Mouse (Mus musculus) retina, embryonic 14.5 days (tissue): ENCODE results near the gene Mboat7.

Source experiments
- DNase-seq: peaks from one replicate; pipeline ENCODE4 v3.0.0-alpha.2; 2015; ENCODE audit warnings: low spot score

Gene Mboat7

DNA sequence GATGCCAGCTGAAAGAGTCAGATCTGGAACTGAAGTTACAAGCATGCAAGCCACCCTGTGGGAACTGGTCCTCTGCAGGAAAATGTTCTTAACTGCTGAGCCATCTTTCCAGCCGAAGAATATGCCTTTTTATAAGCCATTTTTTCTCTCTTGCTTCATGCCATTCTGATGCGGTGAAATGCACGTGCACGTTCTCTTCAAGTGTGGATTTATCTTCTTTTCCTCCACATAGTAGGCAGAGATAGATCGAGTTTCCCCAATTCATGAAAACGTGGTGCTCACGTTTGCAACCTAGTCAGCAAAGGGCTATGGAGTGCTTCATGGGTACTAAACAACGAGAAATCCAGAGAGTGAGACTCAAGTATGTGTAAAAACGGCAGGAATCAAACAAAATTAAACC, 49.5 kb downstream of the Mboat7 start:
- no peak for DNase-seq

DNA sequence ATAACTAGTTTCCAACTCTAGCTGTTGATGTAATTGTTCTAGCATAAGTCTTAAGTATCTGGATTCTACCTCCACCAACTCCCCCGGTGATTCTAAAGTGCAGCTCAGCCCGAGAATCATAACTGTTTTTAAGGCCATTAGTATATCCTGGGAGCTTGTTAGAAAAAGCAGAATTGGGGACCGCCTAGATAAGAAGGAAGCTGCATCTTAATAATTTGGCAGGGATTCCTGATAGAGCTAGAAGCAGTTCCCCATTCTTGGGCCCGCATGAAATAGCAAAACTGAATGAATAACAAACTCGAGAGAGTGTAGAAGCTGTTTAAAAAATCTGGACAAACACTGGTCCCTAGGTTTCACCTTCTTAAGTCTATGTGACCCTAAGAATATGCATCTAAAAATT, 49.9 kb downstream of the Mboat7 start:
- DNase-seq: no peak

DNA sequence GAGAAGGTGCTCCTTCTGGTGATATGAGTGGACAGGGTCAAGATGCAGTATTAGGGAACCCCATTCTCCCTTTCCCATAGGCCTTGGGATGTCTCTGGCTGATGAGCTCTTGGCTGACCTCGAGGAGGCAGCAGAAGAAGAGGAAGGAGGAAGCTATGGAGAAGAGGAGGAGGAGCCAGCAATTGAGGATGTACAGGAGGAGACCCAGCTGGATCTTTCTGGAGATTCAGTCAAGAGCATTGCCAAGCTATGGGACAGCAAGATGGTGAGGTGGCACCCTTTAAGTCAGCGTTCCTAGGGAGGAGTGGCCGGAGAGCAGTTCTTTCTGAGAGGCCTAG, 62.9 kb downstream of the Mboat7 start:
- no peak for DNase-seq

DNA sequence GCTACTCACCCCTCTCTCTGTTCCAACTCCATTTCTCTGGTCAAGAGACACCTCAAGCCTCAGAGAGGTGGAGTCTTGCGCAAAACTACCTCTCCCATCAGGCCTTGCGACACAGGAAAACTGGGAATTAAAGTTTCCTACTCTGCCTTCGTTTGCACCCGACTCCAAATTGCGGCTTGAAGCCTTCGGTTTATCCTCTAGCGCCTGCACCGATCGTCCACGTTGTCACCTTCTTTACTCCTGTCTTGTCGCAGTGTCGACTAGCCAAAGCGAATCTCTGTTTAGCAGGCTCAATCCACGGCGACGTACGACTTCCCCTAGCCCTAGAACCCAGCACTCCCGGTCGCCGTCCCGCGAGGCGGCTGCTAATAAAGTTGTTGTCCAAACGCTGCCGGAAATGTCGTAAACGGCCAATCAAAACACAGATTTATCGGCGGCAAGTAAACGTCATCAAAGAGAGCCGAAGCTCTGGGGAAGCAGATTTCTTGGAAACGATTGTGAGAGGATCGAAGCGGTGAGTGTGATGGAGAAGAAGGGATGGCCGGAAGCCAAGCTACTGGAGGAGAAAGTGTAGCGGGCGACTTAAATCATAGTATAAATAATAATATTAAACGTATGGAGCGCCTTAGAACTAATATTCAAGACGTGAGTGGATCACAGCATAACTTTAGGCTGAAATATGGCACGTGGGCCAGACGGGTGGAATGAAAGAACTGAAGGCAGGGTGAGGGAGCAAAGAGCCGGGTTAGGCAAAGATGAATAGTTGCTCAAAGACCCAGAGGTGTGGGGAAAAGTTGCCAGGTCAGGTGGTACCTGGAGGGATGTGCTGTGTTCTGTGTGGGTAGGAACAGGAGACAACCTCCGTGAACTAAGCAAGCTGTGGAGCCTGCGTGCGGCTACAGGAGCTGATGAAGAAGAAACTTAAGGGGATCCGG, 63.5 kb downstream of the Mboat7 start, which contains the start of the genes Tfpt and Prpf31:
Tfpt (minus strand) TSS at position 387 of the 935 bp plus-strand sequence.
Prpf31 (plus strand) TSS at position 443 of the 935 bp plus-strand sequence.
- peak; percentile 95 for DNase-seq

DNA sequence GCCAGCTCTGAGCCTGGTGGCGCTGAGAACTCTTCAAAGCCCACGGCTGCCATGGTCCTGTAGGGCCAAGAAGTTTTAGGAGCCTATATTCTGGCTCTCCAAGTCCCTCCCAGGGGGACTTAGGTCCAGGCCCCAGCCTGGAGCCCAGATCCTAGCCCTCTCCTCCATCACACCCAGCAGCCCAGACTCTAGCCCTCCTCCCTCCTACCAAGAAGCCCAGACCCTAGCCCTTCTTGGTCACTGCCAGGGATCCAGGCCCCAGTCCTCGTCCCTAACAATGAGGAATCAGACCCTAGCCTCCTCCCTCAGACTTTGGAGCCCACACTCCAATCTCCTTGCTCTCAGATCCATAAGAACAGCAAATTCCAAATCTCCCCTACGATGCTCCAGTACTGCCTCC, 64.3 kb downstream of the Mboat7 start:
- DNase-seq: no peak
